Mouse (Mus musculus) c-Kit-positive CD71-negative TER-119-negative erythroid progenitor cells, embryonic 14.5 days (primary cell): ENCODE results near the gene Limch1.

Experiments used
- DNase-seq: peaks from one replicate; pipeline ENCODE4 v3.0.0-alpha.2; 2013; ENCODE audit warnings: low read depth

Gene Limch1

DNA sequence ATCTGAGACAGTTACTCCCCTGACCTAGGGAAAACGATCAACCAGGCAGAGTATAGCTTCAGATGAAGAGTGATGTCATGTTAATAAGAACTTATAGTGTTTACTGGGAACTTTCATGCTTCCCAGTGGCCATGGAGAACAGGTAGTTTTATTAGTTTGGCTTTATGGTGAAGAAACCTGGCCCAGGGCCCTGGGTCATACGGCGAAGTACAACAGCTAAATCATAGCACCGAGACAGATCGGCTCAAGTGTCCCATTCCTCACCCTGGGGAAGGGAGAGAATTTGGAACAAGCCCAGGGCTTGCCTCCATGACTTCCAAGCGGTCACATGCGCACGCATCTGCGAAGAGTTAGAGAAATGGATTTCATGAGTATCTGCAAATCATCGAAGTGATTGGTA lies 84.6 kb downstream of the Limch1 start:
- DNase-seq = no peak

DNA sequence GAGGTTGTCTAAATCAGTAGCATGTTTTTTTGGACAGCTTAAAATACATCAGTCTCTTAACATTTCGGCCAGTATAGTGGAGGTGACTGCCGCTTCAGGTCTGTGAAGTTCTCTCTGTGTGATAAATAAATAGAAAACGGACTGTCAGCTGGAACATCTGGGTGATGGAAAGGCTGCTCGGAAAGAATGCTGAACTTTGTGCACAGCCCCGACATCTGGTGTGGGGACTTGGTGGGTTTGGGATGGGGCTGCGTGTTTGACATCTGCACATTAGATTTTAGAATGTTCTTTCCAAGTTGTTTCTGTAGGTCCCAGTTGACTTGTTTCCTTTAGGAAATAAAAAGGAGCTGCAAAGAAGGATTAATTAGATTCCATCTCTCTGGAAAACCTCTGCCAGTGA lies 89.1 kb downstream of the Limch1 start:
- DNase-seq = no peak

DNA sequence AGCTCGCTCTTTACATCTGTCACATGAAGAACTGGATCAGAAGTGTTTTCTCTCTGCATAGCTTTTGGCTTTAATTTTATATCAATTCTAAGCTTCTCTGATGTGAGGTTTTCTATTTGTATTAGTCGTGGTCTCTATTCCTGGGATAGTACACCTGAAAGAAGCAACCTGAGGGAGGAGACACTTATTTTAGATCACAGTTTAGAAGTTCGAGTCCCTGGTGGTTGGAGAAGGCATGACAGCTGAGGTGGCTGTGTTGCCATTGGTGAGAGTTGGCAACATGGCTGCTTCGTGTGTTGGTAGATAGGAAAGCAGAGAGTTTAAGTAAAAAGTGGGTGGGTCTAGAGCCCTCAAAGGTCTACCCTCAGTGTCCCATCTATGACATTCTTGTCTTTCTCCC lies 91.3 kb downstream of the Limch1 start:
- no peak for DNase-seq

GRCm38 (mm10) chr5:66841971-66842370 lies 96.3 kb downstream of the Limch1 start:
- no peak for DNase-seq

DNA sequence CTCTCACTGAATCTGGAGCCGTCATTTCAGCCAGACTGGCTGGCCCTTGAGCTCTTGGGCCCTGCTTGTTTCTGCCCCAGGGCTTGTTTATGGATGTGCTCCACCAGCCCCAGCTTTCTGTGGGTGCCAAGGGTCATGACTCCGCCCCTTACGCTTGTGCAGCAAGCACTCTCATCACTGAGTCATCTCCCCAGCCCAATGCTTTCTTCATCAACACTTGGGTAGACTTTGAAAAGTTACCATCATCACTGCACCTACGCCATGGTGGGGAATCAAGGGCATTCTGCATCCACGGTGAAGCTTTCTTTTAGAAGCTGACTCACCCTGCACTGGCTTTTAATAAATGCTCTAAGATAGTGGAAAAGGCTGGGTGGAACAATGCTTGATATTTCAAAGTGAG lies 97.1 kb downstream of the Limch1 start:
- no peak for DNase-seq

- no peak for DNase-seq
Measured at GRCm38 (mm10) chr5:66848136-66848535, 102.5 kb downstream of the Limch1 start.

DNA sequence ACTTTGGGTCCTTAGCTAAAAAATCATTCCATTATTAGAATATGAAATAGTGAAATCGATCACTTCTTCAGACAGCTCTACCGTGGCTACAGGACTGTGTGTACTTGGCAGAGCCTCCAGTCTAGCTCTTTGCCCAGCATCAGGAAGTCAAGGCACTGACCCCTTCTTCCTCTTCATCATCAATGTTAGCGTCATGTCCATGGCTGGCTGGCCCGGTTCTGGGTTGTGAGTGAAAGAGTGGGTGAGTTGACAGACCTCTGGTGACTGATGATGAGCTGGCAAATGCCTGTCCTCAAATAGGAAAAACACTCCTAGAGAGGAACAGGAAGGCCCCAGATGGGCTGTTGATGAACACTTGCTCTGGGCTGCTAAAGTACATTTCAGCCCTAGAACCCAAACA lies 103.5 kb downstream of the Limch1 start:
- no peak for DNase-seq

GRCm38 (mm10) chr5:66850721-66851251 lies 105.2 kb downstream of the Limch1 start:
- DNase-seq = no peak

DNA sequence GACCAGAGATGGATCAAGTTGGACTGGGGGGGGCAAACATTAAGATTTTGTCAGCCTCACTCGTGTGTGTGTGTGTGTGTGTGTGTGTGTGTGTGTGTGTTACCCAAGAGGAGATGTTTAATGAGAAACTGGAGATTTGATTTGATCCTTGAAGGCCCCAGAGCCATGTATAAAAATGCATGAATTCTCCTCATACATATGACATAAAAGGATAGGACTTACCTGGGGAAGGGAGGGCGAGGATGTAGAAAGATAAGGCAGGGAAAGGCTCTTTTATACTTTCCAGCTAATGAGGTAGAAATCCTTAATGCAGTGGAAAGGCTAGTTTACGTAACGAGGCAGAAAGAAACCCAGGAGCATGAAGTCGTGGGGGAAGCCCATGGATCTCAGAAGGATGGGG lies 106.1 kb downstream of the Limch1 start:
- DNase-seq = no peak

DNA sequence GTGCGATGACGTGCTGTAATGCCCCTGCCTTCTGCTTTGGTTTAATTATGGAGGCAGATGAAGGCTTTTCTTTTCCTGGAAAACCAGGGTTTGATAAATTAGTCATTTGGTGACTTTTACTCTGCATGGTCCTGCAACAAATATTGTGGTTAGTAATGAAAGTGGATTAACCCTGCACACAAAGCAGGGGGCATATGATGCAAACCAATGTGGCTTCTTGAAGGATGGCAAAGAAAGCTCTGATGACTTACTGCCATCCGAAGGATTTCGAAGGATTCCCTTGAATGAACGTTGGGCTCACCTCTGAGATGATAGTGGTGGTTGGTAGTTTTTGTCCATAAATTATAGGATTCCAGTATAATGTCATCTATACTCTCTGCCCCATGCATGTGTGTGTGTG lies 108.6 kb downstream of the Limch1 start:
- DNase-seq = no peak

DNA sequence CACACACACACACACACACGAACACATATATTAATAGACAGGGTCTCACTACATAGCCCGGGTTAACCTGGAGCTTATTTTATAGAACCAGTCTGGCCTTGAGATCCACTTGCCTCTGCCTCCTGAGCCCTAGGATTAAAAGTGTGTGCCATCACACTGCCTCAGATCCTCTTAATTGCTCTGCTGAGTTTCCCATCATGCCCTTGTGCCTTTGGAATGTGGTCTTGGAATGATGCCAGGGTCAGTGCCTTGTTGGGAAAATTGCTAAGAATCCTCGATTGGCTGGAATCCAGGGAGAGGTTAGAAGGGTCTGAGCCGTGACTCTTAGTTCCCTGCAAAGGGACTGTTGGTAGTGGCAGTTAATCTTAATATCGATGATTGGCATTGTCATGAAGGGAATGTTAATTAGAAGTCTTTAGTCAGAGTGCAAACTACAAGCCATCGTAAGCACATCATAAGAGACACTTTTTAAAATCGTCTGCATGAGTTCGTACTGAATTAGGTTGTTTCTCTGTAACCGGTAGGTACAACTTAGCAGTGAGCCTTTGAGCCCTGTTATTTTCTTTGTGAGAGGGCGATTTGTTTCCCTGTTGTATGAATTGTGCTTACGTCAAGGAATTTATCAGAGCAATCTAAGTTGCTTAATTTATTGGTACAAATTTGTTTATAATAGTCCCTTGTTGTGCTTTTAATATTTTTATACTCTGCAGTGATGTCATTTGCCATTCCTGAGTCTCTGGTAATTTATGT lies 109.9 kb downstream of the Limch1 start:
- DNase-seq = no peak

GRCm38 (mm10) chr5:66859506-66859905 lies 113.9 kb downstream of the Limch1 start:
- DNase-seq = no peak

DNA sequence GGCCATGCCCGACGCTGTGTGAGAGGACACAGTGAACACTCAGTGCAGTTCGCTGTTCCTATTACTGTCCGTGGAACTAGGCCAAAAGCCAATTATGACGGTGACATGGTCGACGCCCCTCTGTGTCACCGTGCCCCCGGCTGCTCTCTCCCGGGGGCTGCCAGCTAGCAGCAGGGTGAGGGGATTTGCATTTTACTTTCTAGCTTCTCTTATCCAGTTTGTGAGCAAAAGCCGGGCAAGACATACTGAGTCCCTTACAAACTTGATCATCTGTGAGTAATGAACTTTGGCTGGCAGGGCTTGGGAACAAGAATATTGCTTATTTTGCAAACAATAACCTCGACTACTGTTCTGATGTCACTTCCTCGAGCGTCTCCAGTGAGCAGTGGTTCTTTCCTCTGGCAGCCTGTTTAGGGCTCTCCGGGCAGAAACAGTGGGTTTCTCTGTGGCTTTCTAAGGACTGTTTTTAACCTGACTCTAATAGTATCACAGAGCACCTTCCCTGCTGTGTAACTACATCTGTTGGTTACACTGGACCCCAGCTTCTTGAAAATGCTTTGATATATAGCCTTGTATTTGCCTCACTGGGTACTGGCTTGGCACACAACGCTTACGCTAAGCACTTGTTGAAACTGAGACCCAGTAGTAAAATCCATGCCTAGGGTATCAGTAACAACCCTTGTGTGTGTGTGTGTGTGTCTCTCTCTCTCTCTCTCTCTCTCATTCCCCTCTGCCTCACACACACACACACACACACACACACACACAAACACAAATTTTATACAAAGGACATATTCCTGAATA lies 115.8 kb downstream of the Limch1 start:
- DNase-seq = no peak

DNA sequence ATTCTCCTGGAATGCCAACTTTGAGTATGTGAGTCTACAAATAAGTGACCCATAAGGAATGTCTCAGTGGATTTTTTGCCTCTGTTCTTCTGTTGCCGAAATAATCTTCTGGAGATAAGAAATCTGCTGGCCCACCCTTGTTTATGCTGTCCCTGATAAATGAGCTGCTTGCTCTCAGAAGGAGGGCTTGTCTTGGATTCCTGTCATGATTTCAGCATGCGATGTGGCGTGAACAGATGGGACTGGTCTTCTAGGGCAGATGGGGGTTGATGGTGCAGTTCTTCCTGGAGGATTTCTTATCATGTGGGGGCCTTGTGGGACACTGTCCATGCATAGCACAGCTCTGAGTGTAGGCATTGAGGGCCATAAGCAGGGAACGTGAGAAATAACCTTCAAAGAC lies 116.5 kb downstream of the Limch1 start:
- no peak for DNase-seq

GRCm38 (mm10) chr5:66865229-66865628 lies 119.6 kb downstream of the Limch1 start:
- no peak for DNase-seq

GRCm38 (mm10) chr5:66866019-66866418 lies 120.4 kb downstream of the Limch1 start:
- no peak for DNase-seq

- DNase-seq = no peak
Measured at GRCm38 (mm10) chr5:66869545-66869944, 123.9 kb downstream of the Limch1 start.

DNA sequence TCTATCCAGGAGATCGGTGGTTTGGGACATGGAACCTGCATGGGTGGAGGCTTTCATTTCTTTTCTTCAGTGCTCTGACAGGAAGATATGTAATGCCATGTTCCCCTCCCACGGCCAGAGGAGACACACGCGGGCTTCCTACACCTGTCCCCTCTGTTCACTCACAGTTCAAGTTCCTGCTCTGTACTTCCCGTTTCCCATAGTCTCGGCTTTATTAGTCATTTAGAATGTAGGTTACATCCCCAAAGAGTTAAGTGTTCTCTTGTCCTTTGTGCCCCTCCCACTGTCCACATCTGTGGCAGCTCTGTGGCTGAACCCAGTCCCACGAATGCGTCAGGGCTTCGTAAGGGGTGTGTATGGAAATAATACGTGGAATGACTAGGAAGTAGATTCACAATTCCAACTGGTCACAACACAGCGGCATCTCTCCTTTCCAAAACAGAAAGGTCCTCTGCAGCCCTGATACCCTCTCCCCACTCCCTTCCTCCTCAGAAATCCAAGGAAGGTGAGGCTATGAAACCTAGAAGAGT lies 126.0 kb downstream of the Limch1 start:
- no peak for DNase-seq

GRCm38 (mm10) chr5:66872053-66872452 lies 126.4 kb downstream of the Limch1 start:
- no peak for DNase-seq

GRCm38 (mm10) chr5:66872681-66873080 lies 127.1 kb downstream of the Limch1 start:
- no peak for DNase-seq

DNA sequence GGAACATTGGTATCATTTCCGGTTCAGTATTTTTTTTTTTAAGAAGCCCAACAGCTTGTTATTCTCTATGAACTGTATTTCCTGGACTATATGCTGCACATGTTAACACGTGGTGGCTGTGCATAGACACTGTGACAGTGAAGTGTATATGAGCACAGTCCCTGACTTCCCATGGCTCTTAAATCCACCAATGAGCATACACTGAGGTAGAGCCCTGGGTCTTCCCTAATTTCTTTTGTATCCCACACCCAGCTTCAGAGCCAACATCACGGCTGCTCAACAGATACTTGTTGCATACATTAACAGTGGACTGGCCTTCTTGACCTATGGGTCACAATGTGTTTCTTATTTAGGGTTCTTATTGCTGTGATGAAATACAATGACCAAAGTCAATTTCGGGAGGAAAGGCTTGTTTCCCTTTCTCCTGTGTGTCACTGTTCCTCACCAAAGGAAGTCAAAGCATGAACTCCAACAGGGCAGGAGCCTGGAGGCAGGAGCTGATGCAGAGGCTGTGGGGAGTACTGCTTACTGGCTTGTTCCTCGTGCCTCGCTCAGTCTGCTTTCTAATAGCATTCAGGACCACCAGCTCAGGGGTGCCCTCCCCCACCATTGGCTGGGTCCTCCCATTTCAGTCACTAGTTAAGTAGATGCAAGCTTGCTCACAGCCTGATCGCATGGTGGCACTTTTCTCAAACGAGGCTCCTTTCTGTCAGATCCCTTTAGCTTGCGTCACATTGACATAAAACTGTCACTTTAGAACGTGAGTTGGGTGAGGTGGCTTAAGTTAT lies 130.6 kb downstream of the Limch1 start:
- DNase-seq = no peak

DNA sequence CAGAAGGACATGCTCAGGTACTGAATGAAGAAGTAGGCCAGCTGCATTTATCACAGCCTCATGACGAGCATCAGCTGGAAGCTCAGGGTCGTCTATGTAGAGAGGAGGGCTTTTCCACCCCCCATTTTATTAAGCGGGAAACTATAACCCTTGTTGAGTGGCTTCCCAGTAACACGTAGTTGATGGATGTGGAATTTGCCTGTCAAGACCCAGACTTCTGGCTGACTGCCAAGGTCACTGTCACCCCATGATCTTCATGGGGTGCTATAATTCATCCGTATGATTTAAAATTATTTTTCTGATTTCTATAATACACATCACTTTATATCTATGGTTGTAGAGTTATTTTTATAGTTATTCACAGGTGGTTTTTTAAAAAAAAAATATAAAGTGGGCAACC lies 131.4 kb downstream of the Limch1 start:
- DNase-seq = no peak
